Mouse (Mus musculus): Measurements from ENCODE around the gene Cend1.
"Not testable (repeated sequence)": the region's sequence is repeated elsewhere in the genome, so short reads cannot be mapped to it uniquely, and the experiment has no call there.

Cend1 gene

GRCm38 (mm10) chr7:141429840-141430584 lies 721 bp upstream of the Cend1 start:
- no peak for DNase-seq (ENCODE audit: low read depth, low spot score)

DNA sequence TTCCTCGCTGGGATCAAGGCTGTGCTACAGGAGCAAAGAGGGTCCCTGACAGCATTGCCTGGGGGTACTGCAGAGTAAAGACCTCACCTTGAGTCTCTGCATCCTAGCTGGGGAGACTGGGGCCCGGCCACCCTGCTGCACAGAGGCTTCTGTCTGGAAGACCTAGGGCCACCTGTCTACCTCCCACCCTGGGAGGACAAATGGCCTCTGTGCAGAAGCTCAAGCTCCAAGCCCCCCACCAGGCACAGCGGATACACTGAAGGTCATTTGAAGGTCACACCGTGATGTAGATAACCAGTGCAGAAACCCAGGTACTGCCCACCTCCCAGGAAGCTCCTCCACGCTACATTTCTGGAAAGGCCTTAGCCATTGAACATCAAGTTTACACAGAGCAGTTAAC lies 590 bp downstream of the Cend1 start:
- DNase-seq (ENCODE audit: low read depth, low spot score): no peak

GRCm38 (mm10) chr7:141426948-141427730 lies 2.2 kb downstream of the Cend1 start:
- no peak for DNase-seq (ENCODE audit: low read depth, low spot score)

DNA sequence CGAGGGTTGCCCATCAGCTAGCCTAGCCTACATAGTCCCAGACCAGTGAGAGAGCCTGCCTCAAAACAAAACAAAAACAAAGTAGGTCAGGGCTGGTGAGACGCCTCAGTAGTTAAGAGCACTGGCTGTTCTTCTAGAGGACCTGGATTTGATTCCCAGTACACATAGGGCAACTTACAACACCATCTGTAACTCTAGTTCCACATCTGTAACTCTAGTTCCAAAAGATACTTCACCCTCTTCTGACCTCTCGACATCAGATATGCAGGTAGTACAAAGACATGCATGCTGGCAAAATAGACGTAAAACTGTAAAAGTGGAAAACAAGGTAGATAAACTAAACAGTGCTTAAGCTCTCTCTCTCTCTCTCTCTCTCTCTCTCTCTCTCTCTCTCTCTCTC lies 5.5 kb downstream of the Cend1 start:
- no peak for DNase-seq (ENCODE audit: low read depth, low spot score)

GRCm38 (mm10) chr7:141420030-141420702 lies 9.1 kb downstream of the Cend1 start:
- no peak for DNase-seq (ENCODE audit: low read depth, low spot score)

- no peak for DNase-seq (ENCODE audit: low read depth, low spot score)
These were observed 10.3 kb downstream of the Cend1 start for GRCm38 (mm10) chr7:141418970-141419369.

DNA sequence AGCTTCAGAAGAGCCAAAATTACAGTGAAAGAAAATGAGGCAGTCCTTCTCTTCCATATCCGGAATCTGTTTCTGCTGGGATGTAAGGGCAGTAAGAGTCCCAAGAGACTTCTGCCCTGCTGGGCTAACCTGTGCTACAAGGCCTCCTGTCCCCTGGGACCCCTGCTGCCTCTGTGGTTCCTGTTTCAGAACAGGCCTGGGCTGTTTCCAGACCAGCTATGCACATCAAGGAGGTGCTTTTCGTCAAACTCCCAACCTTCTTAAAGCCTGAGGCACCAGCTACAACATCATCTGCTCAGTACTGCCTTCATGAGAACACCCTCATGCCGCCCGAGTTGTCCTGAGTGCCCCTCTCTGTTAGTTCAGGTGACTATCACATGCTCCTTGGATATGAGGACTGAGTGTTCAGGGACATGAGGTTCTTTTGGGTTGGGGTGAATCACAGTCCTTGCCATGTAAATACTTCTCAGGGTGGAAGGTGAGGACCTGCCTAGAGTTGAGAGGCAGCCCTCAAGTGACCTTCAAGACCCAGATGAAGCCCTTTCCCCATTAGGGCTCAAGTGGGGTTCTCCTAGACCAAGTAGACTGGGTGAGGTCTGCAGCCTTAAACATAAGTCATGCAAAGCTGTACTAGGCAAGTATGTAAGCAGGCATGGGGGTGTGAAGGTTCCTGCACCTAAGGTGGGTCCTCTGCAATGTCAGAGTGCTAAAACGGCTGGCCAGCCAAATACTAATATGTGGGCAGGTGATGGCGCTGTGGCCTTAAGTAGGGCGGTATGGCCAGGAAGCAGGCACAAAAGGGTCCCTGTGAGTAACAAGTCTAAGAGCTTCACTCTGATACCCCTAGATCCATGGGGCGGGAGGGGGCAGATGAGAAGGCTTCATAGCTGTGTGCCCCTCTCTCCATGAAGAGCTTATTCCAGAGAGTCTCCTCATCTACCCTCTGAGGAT lies 11.3 kb downstream of the Cend1 start:
- DNase-seq (ENCODE audit: low read depth, low spot score): no peak

GRCm38 (mm10) chr7:141416144-141416841 lies 13.0 kb downstream of the Cend1 start:
- no peak for DNase-seq (ENCODE audit: low read depth, low spot score)

DNA sequence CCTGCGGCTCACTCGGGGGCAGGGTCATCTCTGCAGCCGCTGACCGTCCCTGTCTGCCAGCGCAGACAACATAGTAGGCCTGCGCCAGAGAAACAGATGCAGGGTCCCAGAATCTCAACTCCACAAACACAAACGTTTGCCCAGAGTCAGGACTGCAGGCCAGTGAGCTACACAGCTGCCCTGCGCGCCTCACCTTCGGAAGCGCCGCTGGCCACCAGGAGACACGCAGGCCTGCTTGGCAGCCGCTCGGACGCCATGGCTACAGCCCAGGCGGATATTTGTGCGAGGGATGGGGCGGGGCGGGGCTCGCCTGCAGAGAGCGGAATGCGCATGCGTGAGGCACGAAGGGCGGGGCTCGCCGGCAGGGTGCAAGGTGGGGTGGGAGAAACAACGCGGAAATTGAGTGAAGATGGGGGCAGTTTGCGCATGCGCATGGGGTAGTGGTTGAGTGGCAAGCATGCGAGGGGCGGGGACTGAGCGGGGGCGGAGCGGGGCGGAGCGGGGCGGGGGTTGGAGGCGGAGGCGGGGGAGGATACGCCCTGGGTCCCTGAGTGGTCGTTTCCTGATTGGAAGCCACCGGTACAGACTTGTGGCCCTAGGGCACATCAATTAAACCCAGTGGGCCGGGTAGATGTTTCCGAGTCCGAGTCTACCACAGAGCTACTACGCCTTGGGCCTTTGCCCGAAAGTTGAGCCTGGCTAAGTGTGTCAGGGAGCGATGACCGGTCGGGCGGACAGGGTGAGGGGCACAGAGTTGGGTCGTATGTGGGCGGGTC lies 15.3 kb downstream of the Cend1 start, which contains the start of gene Gatd1:
Gene Gatd1 (minus strand): TSS at position 328 of the 776 bp plus-strand sequence.
- peak; percentile 100 for DNase-seq (ENCODE audit: low read depth, low spot score)

DNA sequence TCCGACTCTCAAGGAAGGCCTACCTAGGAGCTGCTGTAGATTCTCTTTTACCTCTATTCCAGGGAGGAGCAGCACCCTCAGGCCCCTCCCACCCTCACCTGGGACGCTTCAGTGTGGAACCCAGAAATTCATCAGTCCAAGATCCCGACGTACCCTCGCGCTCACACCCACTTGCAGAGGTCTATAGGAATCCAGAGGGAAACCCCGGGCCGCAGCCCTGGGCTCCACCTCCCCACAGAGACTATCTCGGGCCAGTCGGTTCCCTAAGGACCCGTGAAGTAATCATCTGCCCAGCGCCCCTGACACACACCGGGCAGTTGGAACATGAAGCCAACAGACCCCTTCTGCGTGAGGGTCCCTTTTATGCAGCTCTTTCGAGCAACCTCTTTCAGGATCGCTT lies 16.0 kb downstream of the Cend1 start:
- no peak for DNase-seq (ENCODE audit: low read depth, low spot score)

- DNase-seq (ENCODE audit: low read depth, low spot score): no peak
These were observed 17.6 kb downstream of the Cend1 start for GRCm38 (mm10) chr7:141411667-141412066.

- no peak for DNase-seq (ENCODE audit: low read depth, low spot score)
These were observed 18.7 kb downstream of the Cend1 start for GRCm38 (mm10) chr7:141410631-141411030.

GRCm38 (mm10) chr7:141408833-141409232 lies 20.5 kb downstream of the Cend1 start:
- peak; percentile 81 for DNase-seq (ENCODE audit: low read depth, low spot score)

- DNase-seq (ENCODE audit: low read depth, low spot score): not testable (repeated sequence)
These were observed 21.6 kb downstream of the Cend1 start for GRCm38 (mm10) chr7:141407670-141408069.

- no peak for DNase-seq (ENCODE audit: low read depth, low spot score)
These were observed 23.8 kb downstream of the Cend1 start for GRCm38 (mm10) chr7:141405466-141405865.

DNA sequence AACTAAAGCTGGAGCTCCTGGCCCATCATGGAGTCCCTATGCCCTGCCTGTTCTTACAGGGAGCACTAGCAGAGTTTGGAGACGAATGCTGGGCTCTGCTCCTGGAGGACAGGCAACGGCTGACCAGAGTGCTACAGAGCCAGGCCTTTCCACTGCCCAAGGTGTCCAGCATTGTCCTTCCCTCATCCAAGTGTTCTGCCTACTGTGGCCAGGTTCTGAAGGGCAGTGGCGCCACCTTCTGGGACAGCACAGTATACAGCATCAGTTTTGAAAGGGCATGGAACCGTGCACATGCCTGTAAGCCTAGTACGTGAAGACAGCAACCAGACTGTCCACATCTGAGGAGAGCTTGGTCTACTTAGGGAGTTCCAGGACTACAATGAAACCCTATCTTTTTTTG lies 26.0 kb downstream of the Cend1 start:
- DNase-seq (ENCODE audit: low read depth, low spot score): peak; percentile 43

GRCm38 (mm10) chr7:141395348-141395747 lies 33.9 kb downstream of the Cend1 start:
- no peak for DNase-seq (ENCODE audit: low read depth, low spot score)

DNA sequence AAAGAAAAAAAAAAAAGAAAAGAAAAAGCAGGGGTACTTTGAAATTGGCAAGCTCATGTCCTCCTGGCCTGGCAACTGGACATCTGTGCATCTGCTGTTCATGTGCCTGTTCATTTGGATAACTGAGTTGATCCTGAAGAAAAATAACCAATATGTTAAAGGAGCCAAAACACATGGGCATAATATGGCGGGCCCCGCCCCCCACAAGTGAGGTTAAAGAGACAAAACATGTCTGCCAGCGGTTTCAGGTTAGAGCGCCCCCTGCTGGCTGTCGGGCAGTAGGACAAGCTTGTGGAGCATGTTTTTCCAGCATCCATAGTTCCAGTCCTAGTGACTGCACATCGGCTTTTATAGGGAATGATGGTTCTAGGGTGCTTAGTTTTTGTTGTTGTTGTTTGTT lies 34.5 kb downstream of the Cend1 start:
- peak; percentile 74 for DNase-seq (ENCODE audit: low read depth, low spot score)

- DNase-seq (ENCODE audit: low read depth, low spot score): no peak
These were observed 35.1 kb downstream of the Cend1 start for GRCm38 (mm10) chr7:141394158-141394557.

Measured in forelimb bud, embryonic 11.5 days (tissue).